ENCODE assay signal across 8 mouse cellular contexts in the genomic region with DNA sequence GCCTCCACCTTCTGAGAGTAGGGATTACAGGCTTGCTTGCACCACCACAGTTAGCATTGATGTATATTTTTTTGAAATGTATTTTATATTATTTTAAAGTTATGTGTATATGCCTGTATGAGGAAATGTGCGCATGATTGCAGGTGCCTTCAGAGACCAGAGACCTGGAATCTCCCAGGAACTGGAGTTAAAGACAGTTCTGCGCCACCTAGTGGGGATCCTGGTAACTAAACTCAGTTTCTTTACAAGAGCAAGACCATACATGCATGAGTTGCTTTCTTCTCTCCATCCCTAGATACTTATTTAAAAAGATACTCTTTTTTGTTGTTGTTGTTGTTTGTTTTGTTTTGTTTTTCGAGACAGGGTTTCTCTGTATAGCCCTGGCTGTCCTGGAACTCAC. TPM values are rescaled to one million over a fixed set of nuclear protein-coding genes. Genes with fewer than 3 reads are reported as not detected.
A peak's percentile ranks its signal among the peaks of the same experiment; 100 is the strongest.
DNase-seq lines count a peak whose midpoint lies in the region; ATAC-seq and TF ChIP-seq lines count a peak whose summit lies in the region.

No protein-coding gene starts in this region.

- no peak overlapping the region for H3K27ac ChIP-seq in heart, embryonic 12.5 days (ENCODE audit: poor library complexity, severe bottlenecking)
- H3K27ac ChIP-seq in MEL (ENCODE audit: control insufficient read depth, low read depth, low read length) = no peak overlapping the region

- TF ChIP-seq CTCF in MEL (IDR thresholded peaks at IDR 0.05 in 2 of 3, conservative IDR thresholded peaks at IDR 0.05 in 1 of 3; ENCODE audit: control insufficient read depth in 1 of 3, insufficient read depth in 1 of 3, low read depth in 2 of 3, low read length in 3 of 3, poor library complexity in 1 of 3, severe bottlenecking in 1 of 3) = peak; percentile 48 to 76 (median 63)

- H3K27me3 ChIP-seq in heart, embryonic 12.5 days (replicated peaks) = no peaks in the 10 kb centered on the region
- no peaks in the 10 kb centered on the region for H3K27me3 ChIP-seq in MEL (ENCODE audit: control insufficient read depth in 1 of 2, insufficient read depth in 2 of 2, low read length in 2 of 2)

- H3K9me3 ChIP-seq in heart, embryonic 12.5 days (replicated peaks) = no peaks in the 10 kb centered on the region
- no peaks in the 10 kb centered on the region for H3K9me3 ChIP-seq in MEL (replicated peaks; ENCODE audit: insufficient read depth, low read length)

- H3K36me3 ChIP-seq in heart, embryonic 12.5 days = no peaks in the 10 kb centered on the region
- H3K36me3 ChIP-seq in MEL (ENCODE audit: control insufficient read depth in 1 of 2, insufficient read depth in 2 of 2, low read length in 2 of 2) = peaks cover 0 to 5% of the 10 kb centered on the region in 2 experiments; a peak in 1 of 4 replicates

- intact Hi-C loops in heart, postnatal 10 days (cut with DNase I) = loop anchor here (5.0 kb wide), 2 partner anchors 47 to 127 kb away; no protein-coding TSS in a partner anchor

- TF ChIP-seq RAD21 in MEL (IDR thresholded peaks at IDR 0.05; ENCODE audit: low read depth, low read length) = peak; percentile 33

- H3K4me3 ChIP-seq in heart, embryonic 12.5 days = no peak overlapping the region
- no peak overlapping the region for H3K4me3 ChIP-seq in MEL (ENCODE audit: control insufficient read depth in 1 of 2, insufficient read depth in 1 of 2, low read depth in 2 of 2, low read length in 2 of 2)

- peaks cover 4% of the 10 kb centered on the region; the same call in 1 of the 2 replicates for H3K4me1 ChIP-seq in heart, embryonic 12.5 days (replicated peaks)
- H3K4me1 ChIP-seq in MEL (ENCODE audit: control insufficient read depth in 1 of 2, insufficient read depth in 2 of 2, low read length in 2 of 2) = no peaks in the 10 kb centered on the region; a peak in 1 of 4 replicates

- H3K79me2 ChIP-seq in MEL (ENCODE audit: control insufficient read depth, insufficient read depth, low read length, poor library complexity) = peaks cover 4% of the 10 kb centered on the region

- H3K9ac ChIP-seq in heart, embryonic 12.5 days = no peak overlapping the region
- H3K9ac ChIP-seq in MEL (ENCODE audit: control insufficient read depth, low read depth, low read length, poor library complexity, severe bottlenecking) = no peak overlapping the region

- peak; percentile 55 to 79 for DNase-seq in heart, postnatal 10 days
- peak; percentile 92 for DNase-seq in 3T3-L1 (ENCODE audit: low read depth, low spot score)
- DNase-seq in MEL (ENCODE audit: low read depth, low spot score) = peak; percentile 82
- peak; percentile 87 to 90 for DNase-seq in cerebellum, postnatal 10 days
- peak; percentile 73 to 93 for DNase-seq in kidney, postnatal 25 days
- DNase-seq in naive thymus-derived CD4-positive, alpha-beta T cell, adult 2 months (ENCODE audit: low read depth) = peak; percentile 84

- no peak overlapping the region for H3K4me2 ChIP-seq in heart, embryonic 12.5 days

- TF ChIP-seq POLR2A in MEL (IDR thresholded peaks at IDR 0.05; ENCODE audit: control insufficient read depth in 1 of 2, insufficient read depth in 1 of 2, low read depth in 1 of 2, low read length in 2 of 2, poor library complexity in 1 of 2) = no peak

- no peak for TF ChIP-seq EP300 in MEL (IDR thresholded peaks at IDR 0.05; ENCODE audit: low read depth in 1 of 2, low read length in 2 of 2)

- 15% methylated on average over 3 of the region's 3 CpGs for WGBS in heart, embryonic 12.5 days

- no peak for ATAC-seq in heart, embryonic 12.5 days (ENCODE audit: insufficient number of reproducible peaks, low FRiP score)
- no peak for ATAC-seq in inflammation-experienced regulatory T-cells, adult 6 months

TF ChIP-seq in MEL, 35 proteins besides CTCF, POLR2A, EP300 and RAD21:
- no peak for TF ChIP-seq E2F4 (IDR thresholded peaks at IDR 0.05; ENCODE audit: borderline replicate concordance, low read depth, low read length)
- peak; percentile 60 for TF ChIP-seq SMC3 (IDR thresholded peaks at IDR 0.05; ENCODE audit: low read depth, low read length)

RNA-seq across cellular contexts. Expression of a gene that starts 4.5 kb away (rescaled TPM):
- 10 to 100 TPM; 24.5 to 27.7 TPM for total RNA-seq in heart, postnatal 10 days (2021)
- polyA plus RNA-seq in heart, embryonic 12.5 days (2016; fragmentation: Nextera tagmentation; extraction: Ambion mirVana) = 33.8 and 38.7 TPM in 2 replicates
- total RNA-seq in MEL (2012; rRNA removed) = 5.0 and 5.2 TPM in 2 replicates
- 1 to 10 TPM in 1 of 2 experiments, not detected in 1; 5.4 TPM for polyA plus RNA-seq in MEL (2012; ENCODE audit: insufficient read depth in 1 of 2, insufficient read length in 2 of 2, low read depth in 1 of 2, low replicate concordance in 2 of 2, missing spikeins in 1 of 2)
- polyA plus RNA-seq in inflammation-experienced regulatory T-cells, adult 6 months (2017; shearing (Covaris generic)) = 1 to 10 TPM; 5.6 to 6.5 (median 5.9) TPM

RNA-seq across cellular contexts. Expression of a gene that starts 19.1 kb away (rescaled TPM):
- total RNA-seq in heart, postnatal 10 days (2021) = 100 to 1,000 TPM in 1 of 2 experiments, 10 to 100 TPM in 1; 95.9 to 102 TPM
- 111 and 112 TPM in 2 replicates for polyA plus RNA-seq in heart, embryonic 12.5 days (2016; fragmentation: Nextera tagmentation; extraction: Ambion mirVana)
- total RNA-seq in MEL (2012; rRNA removed) = 130 and 164 TPM in 2 replicates
- 100 to 1,000 TPM in 1 of 2 experiments, not detected in 1; 179 TPM for polyA plus RNA-seq in MEL (2012; ENCODE audit: insufficient read depth in 1 of 2, insufficient read length in 2 of 2, low read depth in 1 of 2, low replicate concordance in 2 of 2, missing spikeins in 1 of 2)
- polyA plus RNA-seq in inflammation-experienced regulatory T-cells, adult 6 months (2017; shearing (Covaris generic)) = 100 to 1,000 TPM; 338 to 440 (median 338) TPM

RNA-seq across cellular contexts. Expression of a gene that starts 29.3 kb away (rescaled TPM):
- 10 to 100 TPM; 46.5 to 57.8 TPM for total RNA-seq in heart, postnatal 10 days (2021)
- polyA plus RNA-seq in heart, embryonic 12.5 days (2016; fragmentation: Nextera tagmentation; extraction: Ambion mirVana) = 48.3 and 52.1 TPM in 2 replicates
- 490 and 593 TPM in 2 replicates for total RNA-seq in MEL (2012; rRNA removed)
- 100 to 1,000 TPM in 1 of 2 experiments, not detected in 1; 465 TPM for polyA plus RNA-seq in MEL (2012; ENCODE audit: insufficient read depth in 1 of 2, insufficient read length in 2 of 2, low read depth in 1 of 2, low replicate concordance in 2 of 2, missing spikeins in 1 of 2)
- polyA plus RNA-seq in inflammation-experienced regulatory T-cells, adult 6 months (2017; shearing (Covaris generic)) = 10 to 100 TPM; 67.7 to 70.9 (median 69.7) TPM

RNA-seq across cellular contexts. Expression of a gene that starts 29.8 kb away (rescaled TPM):
- 100 to 1,000 TPM; 204 to 226 TPM for total RNA-seq in heart, postnatal 10 days (2021)
- 313 and 317 TPM in 2 replicates for polyA plus RNA-seq in heart, embryonic 12.5 days (2016; fragmentation: Nextera tagmentation; extraction: Ambion mirVana)
- 233 and 319 TPM in 2 replicates for total RNA-seq in MEL (2012; rRNA removed)
- polyA plus RNA-seq in MEL (2012; ENCODE audit: insufficient read depth in 1 of 2, insufficient read length in 2 of 2, low read depth in 1 of 2, low replicate concordance in 2 of 2, missing spikeins in 1 of 2) = 1,000 to 10,000 TPM in 1 of 2 experiments, 100 to 1,000 TPM in 1; 357 to 3,179 TPM
- 100 to 1,000 TPM; 217 to 228 (median 219) TPM for polyA plus RNA-seq in inflammation-experienced regulatory T-cells, adult 6 months (2017; shearing (Covaris generic))

RNA-seq across cellular contexts. Expression of a gene that starts 42.8 kb away (rescaled TPM):
- 10 to 100 TPM; 45.6 to 51.5 TPM for total RNA-seq in heart, postnatal 10 days (2021)
- 90.0 and 92.9 TPM in 2 replicates for polyA plus RNA-seq in heart, embryonic 12.5 days (2016; fragmentation: Nextera tagmentation; extraction: Ambion mirVana)
- total RNA-seq in MEL (2012; rRNA removed) = 47.2 and 50.7 TPM in 2 replicates
- 100 to 1,000 TPM; 107 to 268 TPM for polyA plus RNA-seq in MEL (2012; ENCODE audit: insufficient read depth in 1 of 2, insufficient read length in 2 of 2, low read depth in 1 of 2, low replicate concordance in 2 of 2, missing spikeins in 1 of 2)
- polyA plus RNA-seq in inflammation-experienced regulatory T-cells, adult 6 months (2017; shearing (Covaris generic)) = 100 to 1,000 TPM; 107 to 150 (median 144) TPM
